Mouse (Mus musculus) lung, adult 10 weeks (tissue): ENCODE measurements around the gene Prickle1. TPM values are rescaled to one million over a fixed set of nuclear protein-coding genes. Genes with fewer than 3 reads are reported as not detected.

Experiments
- polyA plus RNA-seq: library from polyadenylated mRNA; stranded (reverse); fragments of 350-450 nt; fragmentation: Illumina TruSeq; extraction: RNeasy Lipid Tissue Mini Kit (QIAGEN cat#74804); gene quantifications from one replicate; pipeline ENCODE4 v1.2.3, GENCODE M21; 2014; ENCODE audit warnings: low read depth, low replicate concordance; ENCODE audit not compliant: insufficient read depth

The Prickle1 gene
- polyA plus RNA-seq, result 20.1 TPM

DNA sequence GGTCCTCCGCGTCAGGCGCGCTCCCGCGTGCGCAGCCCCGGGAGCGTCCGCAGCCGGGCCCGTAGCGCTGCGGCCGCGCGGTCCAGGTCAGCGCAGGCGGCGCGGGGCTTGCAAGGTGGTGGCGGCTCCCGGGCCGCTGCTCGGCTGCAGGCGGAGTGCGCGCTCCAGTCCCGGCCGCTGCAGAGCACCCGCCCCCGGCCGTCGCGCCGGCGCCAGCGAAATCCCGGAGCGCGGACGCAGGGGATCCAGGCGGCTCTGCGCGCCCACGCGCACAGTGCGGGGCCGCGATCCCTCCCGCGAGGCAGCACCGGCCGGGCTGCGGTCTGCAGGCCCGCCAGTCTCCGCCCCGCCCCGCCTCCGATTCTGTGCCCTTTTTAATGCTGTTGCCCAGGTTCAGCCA, at the start of gene Prickle1:
Prickle1 (minus strand) TSS at position 146 of the 400 bp plus-strand sequence.

Other genes with a start within 250 kb of the Prickle1 start
- gene Zcrb1, start 197.6 kb downstream of the Prickle1 start, polyA plus RNA-seq, result 103 TPM
- gene Pphln1, start 197.5 kb downstream of the Prickle1 start, polyA plus RNA-seq, result 14.9 TPM